Mouse (Mus musculus) frontal cortex, postnatal 36 days (tissue): ENCODE results near the gene 4922502D21Rik.

ENCODE experiments used
- DNase-seq, 2 experiments: peaks; one replicate each; pipeline ENCODE4 v3.0.0; 2022; ENCODE audit warnings: low spot score in 2 of 2

Gene 4922502D21Rik

DNA sequence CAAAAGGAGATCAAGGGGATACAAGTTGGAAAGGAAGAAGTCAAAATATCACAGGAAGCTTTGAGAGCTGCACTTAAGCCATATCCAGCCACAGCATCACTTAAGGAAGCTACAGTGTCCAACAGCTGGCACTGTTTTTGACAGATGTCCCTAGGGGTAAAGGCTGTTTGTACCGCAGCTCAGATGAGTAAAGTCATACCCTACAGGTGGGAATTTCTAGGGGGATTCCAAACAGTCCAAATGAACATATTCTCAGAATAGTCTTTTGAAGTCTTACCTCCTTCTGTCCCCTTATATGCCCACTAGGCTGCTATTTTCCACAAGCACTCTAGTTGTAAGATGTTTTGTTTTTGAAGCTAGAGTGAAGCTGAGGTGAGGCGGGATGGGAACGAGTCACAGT lies 19.1 kb downstream of the 4922502D21Rik start:
- no peak for DNase-seq

GRCm38 (mm10) chr6:129304180-129304579 lies 27.4 kb downstream of the 4922502D21Rik start:
- no peak for DNase-seq

- no peak for DNase-seq
Observed at GRCm38 (mm10) chr6:129288708-129289107, 42.9 kb downstream of the 4922502D21Rik start.

DNA sequence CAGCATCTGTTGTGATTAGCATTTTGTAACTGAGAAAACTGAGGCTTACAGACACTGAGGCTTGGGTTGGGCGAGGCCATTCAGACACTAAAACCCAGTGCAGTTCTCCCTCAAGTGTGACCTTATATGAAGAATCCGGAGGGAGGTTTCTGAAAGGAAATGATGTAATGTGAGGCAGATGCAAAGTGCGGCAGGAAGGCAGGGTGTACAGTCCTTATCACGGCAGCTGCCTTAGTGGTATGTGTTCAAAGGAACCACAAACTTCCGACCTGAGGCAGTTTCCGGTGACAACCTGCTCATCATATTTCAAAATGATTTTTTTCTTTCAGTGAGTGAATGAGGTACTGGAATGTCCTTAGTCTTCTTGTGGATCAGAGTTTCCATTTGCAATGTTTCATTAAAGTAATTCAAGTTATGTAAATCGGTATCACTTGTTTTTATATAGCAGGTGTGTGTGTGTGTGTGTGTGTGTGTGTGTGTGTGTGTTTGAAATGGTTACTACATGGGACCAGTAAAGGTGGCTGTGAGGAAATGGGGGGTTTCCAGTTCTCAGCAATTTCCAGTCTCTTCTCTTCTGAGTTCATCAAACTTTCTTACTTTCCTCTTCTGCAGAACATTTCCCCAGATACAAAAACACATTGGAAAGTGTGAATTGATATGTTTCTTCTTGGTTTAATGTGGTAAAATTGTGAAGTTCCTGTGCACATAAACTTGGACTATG lies 47.1 kb downstream of the 4922502D21Rik start:
- no peak for DNase-seq

- no peak for DNase-seq
Observed at GRCm38 (mm10) chr6:129283271-129283670, 48.3 kb downstream of the 4922502D21Rik start.

GRCm38 (mm10) chr6:129276483-129276882 lies 55.1 kb downstream of the 4922502D21Rik start:
- no peak for DNase-seq

DNA sequence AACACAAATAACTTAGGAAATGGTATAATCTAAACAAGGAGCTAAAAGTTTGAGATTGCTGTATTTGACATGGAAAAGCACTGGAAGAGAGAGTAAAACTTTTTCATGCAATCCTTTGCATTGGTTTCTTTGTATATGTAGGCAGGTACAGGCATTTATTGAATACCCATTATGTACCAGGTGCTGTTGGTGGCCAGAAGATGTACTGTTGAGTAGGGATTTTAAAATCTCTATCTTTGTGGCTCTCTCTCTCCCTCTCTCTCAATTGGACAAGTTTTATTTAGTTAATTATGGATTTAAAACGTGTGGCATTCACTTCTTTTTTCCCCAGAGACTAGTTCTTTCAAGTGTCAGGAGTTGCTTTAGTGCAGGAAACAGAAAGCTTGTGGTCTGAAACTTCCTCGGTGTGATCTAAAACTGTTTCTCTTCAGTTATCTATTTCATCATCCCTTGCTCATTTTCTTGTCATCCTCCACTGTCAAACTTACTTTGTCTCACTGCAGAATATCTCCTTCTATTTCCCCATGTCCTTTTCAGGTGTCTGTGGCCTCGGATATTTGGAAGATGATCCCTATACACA lies 55.9 kb downstream of the 4922502D21Rik start:
- no peak for DNase-seq

- no peak for DNase-seq
Observed at GRCm38 (mm10) chr6:129275220-129275619, 56.4 kb downstream of the 4922502D21Rik start, which contains the start of gene Cd69. Gene Cd69, minus strand, starts transcription at chr6:129275436.

GRCm38 (mm10) chr6:129274476-129274875 lies 57.1 kb downstream of the 4922502D21Rik start:
- DNase-seq, result no peak

GRCm38 (mm10) chr6:129273662-129274061 lies 57.9 kb downstream of the 4922502D21Rik start:
- DNase-seq, result no peak
